Mouse (Mus musculus) liver, postnatal 0 days (tissue): ENCODE measurements at regions not wholly inside any gene's neighbourhood (a gene's known extent, or its start where the extent isn't known, plus 50 kb on each side); places are given as distances from the start of the nearest gene placed in this dataset.
"Not testable (repeated sequence)": the region's sequence is repeated elsewhere in the genome, so short reads cannot be mapped to it uniquely, and the experiment has no call there.

Source experiments
- ATAC-seq: fragments of 200-750 bp; cut with Nextera tagmentation; 2 replicates; pipeline ENCODE4 v1.8.0; 2017; ENCODE audit warnings: mild to moderate bottlenecking, moderate library complexity
- DNase-seq: peaks from one replicate; pipeline ENCODE4 v3.0.0-alpha.2; 2016
- H3K27ac ChIP-seq: fragments of 300-500 bp; sonication (generic); 2 replicates; pipeline ENCODE4 v1.5.1; 2014; ENCODE audit warnings: antibody characterized with exemption, moderate library complexity, mild to moderate bottlenecking, low read depth
- H3K27me3 ChIP-seq: fragments of 300-500 bp; sonication (generic); 2 replicates; pipeline ENCODE4 v1.6.1; 2014; ENCODE audit warnings: low read length, control low read depth, mixed read lengths; ENCODE audit not compliant: insufficient read depth
- H3K36me3 ChIP-seq: fragments of 300-500 bp; sonication (generic); replicated peaks from 2 replicates; pipeline ENCODE4 v1.6.1; 2014; ENCODE audit warnings: mild to moderate bottlenecking, control low read depth, low read length, moderate library complexity, mixed read lengths; ENCODE audit not compliant: insufficient read depth
- H3K4me1 ChIP-seq: fragments of 300-500 bp; sonication (generic); 2 replicates; pipeline ENCODE4 v1.6.1; 2014; ENCODE audit warnings: antibody characterized with exemption, mild to moderate bottlenecking, control low read depth; ENCODE audit not compliant: insufficient read depth
- H3K4me2 ChIP-seq: fragments of 300-500 bp; sonication (generic); 2 replicates; pipeline ENCODE4 v1.6.1; 2014; ENCODE audit warnings: low read depth, mild to moderate bottlenecking, low read length, moderate library complexity, mixed read lengths
- H3K4me3 ChIP-seq: fragments of 300-500 bp; sonication (generic); 2 replicates; pipeline ENCODE4 v1.5.1; 2014; ENCODE audit warnings: low read depth, low read length
- H3K9ac ChIP-seq: fragments of 300-500 bp; sonication (generic); replicated peaks from 2 replicates; pipeline ENCODE4 v1.6.1; 2014; ENCODE audit warnings: mild to moderate bottlenecking, moderate library complexity
- H3K9me3 ChIP-seq: fragments of 300-500 bp; sonication (generic); 2 replicates; pipeline ENCODE4 v1.6.1; 2016; ENCODE audit warnings: mild to moderate bottlenecking, control low read depth, low read length, mixed read lengths
- CTCF ChIP-seq: sonication (generic); IDR thresholded peaks from 2 replicates; pipeline ENCODE4 v1.5.1; 2016; ENCODE audit warnings: antibody characterized with exemption, low read depth
- EP300 ChIP-seq: IDR thresholded peaks from 2 replicates; pipeline ENCODE4 v1.6.1; 2016; ENCODE audit warnings: antibody characterized with exemption, low read depth, mild to moderate bottlenecking
- WGBS: fragments of 180-500 bp; shearing (Covaris S2); extraction: QIAGEN DNeasy Blood & Tissue Kit; methylation state at CpG from one replicate; pipeline ENCODE4 v1.1.7; 2014; ENCODE audit not compliant: insufficient replicate concordance; 5-methylcytosine and 5-hydroxymethylcytosine counted together

GRCm38 (mm10) chr15:8834151-8834550 lies 123.6 kb upstream of the Slc1a3 start:
- no peak for ATAC-seq
- H3K27ac ChIP-seq: no peak overlapping the region
- no peaks in the 10 kb centered on the region for H3K4me1 ChIP-seq
- H3K36me3 ChIP-seq: no peaks in the 10 kb centered on the region
- no peak overlapping the region for H3K4me2 ChIP-seq
- TF ChIP-seq CTCF (no peak), EP300 (no peak)
- DNase-seq: no peak
- H3K9ac ChIP-seq: no peak overlapping the region
- 65% methylated on average over 4 of the region's 4 CpGs for WGBS
- H3K4me3 ChIP-seq: no peak overlapping the region
- no peaks in the 10 kb centered on the region for H3K9me3 ChIP-seq
- no peaks in the 10 kb centered on the region for H3K27me3 ChIP-seq

GRCm38 (mm10) chr15:8832970-8833369 lies 122.4 kb upstream of the Slc1a3 start:
- H3K36me3 ChIP-seq: no peaks in the 10 kb centered on the region
- no peak overlapping the region for H3K27ac ChIP-seq
- no peaks in the 10 kb centered on the region for H3K4me1 ChIP-seq
- no peak for TF ChIP-seq CTCF
- TF ChIP-seq EP300: no peak
- H3K4me2 ChIP-seq: no peak overlapping the region
- no peak for DNase-seq
- 67% methylated on average over 1 of the region's 1 CpGs for WGBS
- no peak overlapping the region for H3K9ac ChIP-seq
- H3K9me3 ChIP-seq: no peaks in the 10 kb centered on the region
- ATAC-seq: no peak
- H3K27me3 ChIP-seq: no peaks in the 10 kb centered on the region
- no peak overlapping the region for H3K4me3 ChIP-seq

- no peak for DNase-seq
- no peak overlapping the region for H3K4me2 ChIP-seq
- no peaks in the 10 kb centered on the region for H3K4me1 ChIP-seq
- 58% methylated on average over 13 of the region's 13 CpGs for WGBS
- H3K36me3 ChIP-seq: no peaks in the 10 kb centered on the region
- TF ChIP-seq EP300: no peak
- TF ChIP-seq CTCF: no peak
- ATAC-seq: no peak
- no peak overlapping the region for H3K9ac ChIP-seq
- no peaks in the 10 kb centered on the region for H3K27me3 ChIP-seq
- no peak overlapping the region for H3K27ac ChIP-seq
- H3K9me3 ChIP-seq: no peaks in the 10 kb centered on the region
- no peak overlapping the region for H3K4me3 ChIP-seq
These were observed 121.4 kb upstream of the Slc1a3 start for GRCm38 (mm10) chr15:8831720-8832620.

DNA sequence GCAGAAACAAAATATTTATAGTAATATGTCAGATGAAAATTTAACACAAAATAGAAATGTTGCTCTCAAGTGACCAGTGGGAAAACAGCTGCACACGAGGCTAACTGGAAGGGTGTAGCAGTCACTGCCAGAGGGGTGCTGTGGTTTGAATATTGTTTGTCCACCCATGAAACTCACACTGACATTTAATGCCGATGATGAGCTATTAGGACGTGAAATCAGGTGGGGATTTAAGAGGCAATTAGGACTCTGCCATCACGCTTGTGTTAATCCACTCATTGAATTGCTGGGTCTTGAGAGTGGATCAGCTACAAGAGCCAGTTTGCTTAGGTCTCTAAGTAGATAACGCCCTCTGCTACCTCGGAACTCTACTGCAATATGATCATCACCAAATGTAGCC lies 114.3 kb upstream of the Slc1a3 start:
- no peak for TF ChIP-seq EP300
- WGBS: 73% methylated on average over 6 of the region's 6 CpGs
- Histone ChIP-seq H3K4me2 (no peak overlapping the region), H3K27ac (no peak overlapping the region), H3K4me3 (no peak overlapping the region), H3K9me3 (no peaks in the 10 kb centered on the region), H3K27me3 (no peaks in the 10 kb centered on the region), H3K9ac (no peak overlapping the region), H3K4me1 (no peaks in the 10 kb centered on the region), H3K36me3 (no peaks in the 10 kb centered on the region)
- DNase-seq (no peak), ATAC-seq (no peak)

DNA sequence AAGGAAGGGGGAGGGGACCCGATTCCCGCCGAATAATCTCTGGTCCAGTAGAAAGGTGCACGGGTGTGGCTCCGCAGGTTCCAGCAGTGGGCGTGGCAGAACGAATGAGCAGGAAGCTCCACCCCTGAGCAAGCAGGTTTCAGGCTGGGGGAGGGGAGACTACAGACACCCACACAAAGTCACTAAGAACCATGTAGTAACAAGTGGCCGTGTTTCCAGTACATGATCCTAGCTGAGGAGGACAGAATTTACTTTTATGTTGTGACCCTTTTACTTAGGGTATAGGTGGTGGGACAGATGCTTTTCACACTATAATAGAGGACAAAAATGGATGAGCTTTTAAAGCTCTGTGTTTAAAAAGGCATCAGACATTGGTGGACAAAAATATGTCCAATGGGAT lies 112.2 kb upstream of the Slc1a3 start:
- not testable (repeated sequence) for H3K4me2 ChIP-seq, H3K9me3 ChIP-seq, H3K27ac ChIP-seq, H3K4me3 ChIP-seq, DNase-seq, H3K4me1 ChIP-seq, H3K27me3 ChIP-seq, ATAC-seq, H3K9ac ChIP-seq, H3K36me3 ChIP-seq
- WGBS: 76% methylated on average over 2 of the region's 8 CpGs

- H3K9me3 ChIP-seq: no peaks in the 10 kb centered on the region
- H3K4me1 ChIP-seq: no peaks in the 10 kb centered on the region
- no peaks in the 10 kb centered on the region for H3K36me3 ChIP-seq
- H3K27me3 ChIP-seq: no peaks in the 10 kb centered on the region
- no peak overlapping the region for H3K27ac ChIP-seq
- TF ChIP-seq CTCF (no peak), EP300 (no peak)
- H3K4me3 ChIP-seq: no peak overlapping the region
- H3K4me2 ChIP-seq: no peak overlapping the region
- DNase-seq: no peak
- no peak for ATAC-seq
- WGBS: 83% methylated on average over 8 of the region's 8 CpGs
- no peak overlapping the region for H3K9ac ChIP-seq
These were observed 107.0 kb upstream of the Slc1a3 start for GRCm38 (mm10) chr15:8817542-8817941.
